Mouse (Mus musculus): ENCODE measurements around the gene Samd4. TPM values are rescaled to one million over a fixed set of nuclear protein-coding genes. Genes with fewer than 3 reads are reported as not detected.

Samd4 gene
- polyA plus RNA-seq, 1 experiment, result 2.3 TPM

DNA sequence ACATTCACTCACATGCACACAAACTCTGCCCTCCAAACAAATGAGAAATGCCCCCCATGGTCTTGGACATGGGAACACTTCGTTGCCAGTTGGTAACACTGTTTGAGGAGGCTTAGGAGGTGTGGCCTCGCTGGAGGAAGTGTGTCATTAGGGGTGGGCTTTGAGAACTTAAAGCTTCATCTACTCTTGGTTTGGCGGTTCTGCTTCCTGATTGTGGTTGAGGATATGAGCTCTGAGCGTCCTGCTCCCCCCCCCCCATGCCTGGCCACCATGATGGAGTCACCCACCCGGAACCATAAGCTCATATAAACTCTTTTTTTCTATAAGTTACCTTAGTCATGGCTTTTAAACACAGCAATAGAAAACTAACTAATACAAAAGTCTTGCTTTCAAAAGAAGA lies 80.2 kb downstream of the Samd4 start:
- Histone ChIP-seq H3K27ac (ENCODE audit: insufficient read depth, low read depth, low read length) (no peak overlapping the region), H3K4me1 (ENCODE audit: control insufficient read depth, insufficient read depth, low read length) (peaks cover 5% of the 10 kb centered on the region; the same call in 1 of the 2 replicates), H3K4me3 (ENCODE audit: insufficient read depth, low read length) (no peak overlapping the region)
- TF ChIP-seq CTCF (IDR thresholded peaks at IDR 0.05; ENCODE audit: low read depth, low read length) (no peak), POLR2A (IDR thresholded peaks at IDR 0.05; ENCODE audit: borderline replicate concordance, low read depth, low read length) (no peak)

DNA sequence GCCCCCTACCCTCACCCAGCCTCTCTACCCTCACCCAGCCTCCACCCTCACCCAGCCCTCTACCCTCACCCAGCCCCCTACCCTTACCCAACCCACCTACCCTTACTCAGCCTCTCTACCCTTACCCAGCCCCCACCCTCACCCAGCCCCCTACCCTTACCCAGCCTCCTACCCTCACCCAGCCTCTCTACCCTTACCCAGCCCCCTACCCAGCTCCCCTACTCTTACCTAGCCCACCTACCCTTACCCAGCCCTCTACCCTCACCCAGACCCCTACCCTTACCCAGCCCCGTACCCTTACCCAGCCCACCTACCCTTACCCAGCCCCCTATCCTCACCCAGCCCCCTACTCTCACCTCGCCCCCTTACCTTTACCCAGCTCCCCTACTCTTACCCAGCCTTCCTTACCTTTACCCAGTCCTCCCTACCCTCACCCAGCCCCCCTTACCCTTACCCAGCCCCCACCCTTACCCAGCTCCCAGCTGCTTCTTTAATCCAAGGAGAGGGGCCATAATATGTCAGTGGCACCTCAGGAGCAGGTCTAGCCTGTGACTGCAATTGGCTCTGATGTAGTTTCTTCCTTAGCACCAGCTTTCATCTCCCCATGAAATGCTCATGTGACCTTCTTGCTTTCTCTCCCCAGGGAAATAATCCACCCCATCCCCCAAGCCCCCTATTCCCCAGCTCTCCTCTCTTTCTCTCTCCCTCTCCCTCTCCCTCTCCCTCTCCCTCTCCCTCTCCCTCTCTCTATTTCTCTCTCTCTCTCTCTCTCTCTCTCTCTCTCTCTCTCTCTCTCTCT lies 81.6 kb downstream of the Samd4 start:
- no peak for TF ChIP-seq POLR2A (IDR thresholded peaks at IDR 0.05; ENCODE audit: borderline replicate concordance, low read depth, low read length)
- no peak for TF ChIP-seq CTCF (IDR thresholded peaks at IDR 0.05; ENCODE audit: low read depth, low read length)
- Histone ChIP-seq H3K4me1 (ENCODE audit: control insufficient read depth, insufficient read depth, low read length) (peaks cover 5% of the 10 kb centered on the region; the same call in 1 of the 2 replicates), H3K27ac (ENCODE audit: insufficient read depth, low read depth, low read length) (no peak overlapping the region), H3K4me3 (ENCODE audit: insufficient read depth, low read length) (no peak overlapping the region)

DNA sequence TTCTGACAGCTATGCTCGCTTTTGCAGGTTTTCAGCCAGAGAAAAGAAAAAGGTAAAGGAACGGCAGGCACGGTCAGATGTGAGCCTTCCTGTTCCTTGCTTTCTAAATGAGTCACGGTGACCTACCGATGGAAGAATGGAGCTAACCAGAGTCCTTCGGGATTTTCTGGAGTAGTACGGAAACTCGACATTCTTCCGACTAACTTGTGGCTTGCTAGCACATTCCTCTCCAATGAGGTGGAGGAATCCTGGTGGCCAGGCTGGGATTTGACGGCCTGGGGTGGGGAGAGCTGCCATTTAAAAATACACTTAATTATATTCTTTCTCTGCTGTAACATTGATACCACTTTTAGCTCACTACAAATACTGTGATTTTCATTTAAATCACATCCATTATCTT lies 83.6 kb downstream of the Samd4 start:
- no peak overlapping the region for H3K4me3 ChIP-seq (ENCODE audit: insufficient read depth, low read length)
- no peak for TF ChIP-seq CTCF (IDR thresholded peaks at IDR 0.05; ENCODE audit: low read depth, low read length)
- TF ChIP-seq POLR2A (IDR thresholded peaks at IDR 0.05; ENCODE audit: borderline replicate concordance, low read depth, low read length), result no peak
- H3K27ac ChIP-seq (ENCODE audit: insufficient read depth, low read depth, low read length), result no peak overlapping the region
- H3K4me1 ChIP-seq (ENCODE audit: control insufficient read depth, insufficient read depth, low read length), result peaks cover 5% of the 10 kb centered on the region; the same call in 1 of the 2 replicates

DNA sequence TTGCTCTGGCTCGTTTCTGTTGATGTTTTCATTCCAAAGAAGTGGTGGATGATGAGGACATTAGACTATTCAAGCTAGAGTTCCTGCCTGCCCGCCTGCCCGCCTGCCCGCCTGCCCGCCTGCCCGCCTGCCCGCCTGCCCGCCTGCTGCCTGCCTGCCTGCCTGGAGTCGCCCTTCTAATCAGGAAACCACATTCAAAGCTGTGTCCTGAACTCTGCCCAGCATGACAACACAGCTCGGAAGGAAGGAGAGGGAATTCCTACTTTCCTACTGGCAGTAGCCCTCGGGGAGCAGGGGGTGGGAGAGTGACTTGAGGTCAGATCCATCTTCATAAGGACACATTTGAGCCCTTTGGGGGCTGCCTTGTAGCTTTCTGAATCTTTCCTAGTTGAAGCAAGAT lies 85.4 kb downstream of the Samd4 start:
- Histone ChIP-seq H3K27ac (ENCODE audit: insufficient read depth, low read depth, low read length) (no peak overlapping the region), H3K4me3 (ENCODE audit: insufficient read depth, low read length) (no peak overlapping the region), H3K4me1 (ENCODE audit: control insufficient read depth, insufficient read depth, low read length) (peaks cover 5% of the 10 kb centered on the region; the same call in 1 of the 2 replicates)
- TF ChIP-seq CTCF (IDR thresholded peaks at IDR 0.05; ENCODE audit: low read depth, low read length) (no peak), POLR2A (IDR thresholded peaks at IDR 0.05; ENCODE audit: borderline replicate concordance, low read depth, low read length) (no peak)

DNA sequence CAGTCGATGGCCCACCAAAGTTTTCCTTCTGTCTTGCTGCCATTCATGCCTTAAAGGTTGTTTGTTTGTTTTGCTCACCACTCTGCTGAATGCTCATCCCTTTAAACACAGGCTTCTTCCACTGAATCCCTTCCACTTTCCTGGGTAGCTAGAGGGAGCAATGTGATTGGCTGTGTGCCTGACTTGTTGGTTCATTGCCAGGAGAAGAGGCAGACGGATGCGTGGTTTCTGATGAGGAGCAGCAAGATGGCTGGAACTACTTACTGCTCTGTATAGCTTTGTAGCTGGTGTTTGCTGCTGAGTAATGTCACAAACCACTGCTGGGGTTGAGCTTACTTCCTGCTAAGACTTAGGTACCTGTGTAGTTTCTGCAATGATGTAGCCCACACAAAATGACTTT lies 88.0 kb downstream of the Samd4 start:
- TF ChIP-seq CTCF (IDR thresholded peaks at IDR 0.05; ENCODE audit: low read depth, low read length) (no peak), POLR2A (IDR thresholded peaks at IDR 0.05; ENCODE audit: borderline replicate concordance, low read depth, low read length) (no peak)
- Histone ChIP-seq H3K4me3 (ENCODE audit: insufficient read depth, low read length) (no peak overlapping the region), H3K27ac (ENCODE audit: insufficient read depth, low read depth, low read length) (no peak overlapping the region), H3K4me1 (ENCODE audit: control insufficient read depth, insufficient read depth, low read length) (no peaks in the 10 kb centered on the region)

DNA sequence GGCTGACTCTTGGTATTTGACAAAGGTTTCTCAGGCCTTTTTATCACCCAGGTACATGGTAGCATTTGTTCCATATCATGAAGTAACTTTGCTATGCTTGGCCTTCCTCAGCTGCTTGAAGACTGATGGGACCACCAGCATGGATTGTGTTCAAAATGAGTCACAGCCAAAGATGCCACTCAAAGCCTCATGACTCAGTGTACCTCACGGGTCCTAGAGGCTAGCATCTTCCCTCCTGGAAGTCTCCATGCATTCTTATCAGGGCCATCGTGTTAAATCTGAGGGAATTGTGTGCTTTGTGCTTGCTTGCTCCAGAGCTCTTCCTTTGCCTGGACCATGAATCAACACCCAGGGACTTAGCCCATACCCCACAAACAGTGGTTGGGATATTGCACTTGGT lies 89.1 kb downstream of the Samd4 start:
- Histone ChIP-seq H3K4me1 (ENCODE audit: control insufficient read depth, insufficient read depth, low read length) (no peaks in the 10 kb centered on the region), H3K27ac (ENCODE audit: insufficient read depth, low read depth, low read length) (no peak overlapping the region), H3K4me3 (ENCODE audit: insufficient read depth, low read length) (no peak overlapping the region)
- no peak for TF ChIP-seq POLR2A (IDR thresholded peaks at IDR 0.05; ENCODE audit: borderline replicate concordance, low read depth, low read length)
- TF ChIP-seq CTCF (IDR thresholded peaks at IDR 0.05; ENCODE audit: low read depth, low read length), result no peak

DNA sequence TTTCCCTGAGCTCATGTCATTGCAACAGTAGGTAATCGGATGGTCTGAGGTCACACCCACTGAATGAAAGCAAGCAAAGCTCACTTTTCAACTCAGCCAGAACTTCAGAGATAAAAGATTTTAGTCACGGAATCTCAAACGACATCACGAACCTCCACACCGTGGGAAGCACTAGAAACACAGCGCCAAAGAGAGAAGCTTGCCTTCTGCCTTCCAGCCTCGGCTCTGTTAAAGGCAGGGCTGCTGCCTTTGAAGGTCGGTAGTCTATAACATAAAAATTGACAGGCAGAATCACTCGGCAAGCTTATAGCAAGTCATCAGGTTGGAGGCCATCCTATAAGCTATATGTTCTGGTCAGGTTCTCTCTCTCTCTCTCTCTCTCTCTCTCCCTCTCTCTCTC lies 92.2 kb downstream of the Samd4 start:
- TF ChIP-seq CTCF (IDR thresholded peaks at IDR 0.05; ENCODE audit: low read depth, low read length) (no peak), POLR2A (IDR thresholded peaks at IDR 0.05; ENCODE audit: borderline replicate concordance, low read depth, low read length) (no peak)
- Histone ChIP-seq H3K4me3 (ENCODE audit: insufficient read depth, low read length) (no peak overlapping the region), H3K4me1 (ENCODE audit: control insufficient read depth, insufficient read depth, low read length) (no peaks in the 10 kb centered on the region), H3K27ac (ENCODE audit: insufficient read depth, low read depth, low read length) (no peak overlapping the region)

DNA sequence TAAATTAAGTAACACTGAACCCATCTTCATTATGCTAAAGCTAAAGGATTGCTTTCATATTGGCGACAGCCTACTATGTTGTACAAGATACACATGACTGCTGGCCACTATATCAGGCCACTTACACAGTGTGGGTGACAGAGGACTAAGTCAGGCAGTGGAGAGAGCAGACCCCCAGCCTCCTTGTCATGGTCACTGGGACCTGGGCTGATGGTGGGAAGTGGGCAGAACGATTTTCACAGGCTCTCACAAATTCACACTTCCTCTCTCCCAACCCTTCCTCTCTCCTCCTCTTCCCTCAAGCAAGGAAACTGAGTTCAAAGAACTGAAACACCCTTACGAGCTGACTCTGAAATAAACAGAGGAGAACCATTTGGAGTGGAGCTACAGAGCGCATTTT lies 93.3 kb downstream of the Samd4 start:
- no peak overlapping the region for H3K27ac ChIP-seq (ENCODE audit: insufficient read depth, low read depth, low read length)
- no peak overlapping the region for H3K4me3 ChIP-seq (ENCODE audit: insufficient read depth, low read length)
- H3K4me1 ChIP-seq (ENCODE audit: control insufficient read depth, insufficient read depth, low read length), result no peaks in the 10 kb centered on the region
- TF ChIP-seq POLR2A (IDR thresholded peaks at IDR 0.05; ENCODE audit: borderline replicate concordance, low read depth, low read length) (no peak), CTCF (IDR thresholded peaks at IDR 0.05; ENCODE audit: low read depth, low read length) (no peak)

DNA sequence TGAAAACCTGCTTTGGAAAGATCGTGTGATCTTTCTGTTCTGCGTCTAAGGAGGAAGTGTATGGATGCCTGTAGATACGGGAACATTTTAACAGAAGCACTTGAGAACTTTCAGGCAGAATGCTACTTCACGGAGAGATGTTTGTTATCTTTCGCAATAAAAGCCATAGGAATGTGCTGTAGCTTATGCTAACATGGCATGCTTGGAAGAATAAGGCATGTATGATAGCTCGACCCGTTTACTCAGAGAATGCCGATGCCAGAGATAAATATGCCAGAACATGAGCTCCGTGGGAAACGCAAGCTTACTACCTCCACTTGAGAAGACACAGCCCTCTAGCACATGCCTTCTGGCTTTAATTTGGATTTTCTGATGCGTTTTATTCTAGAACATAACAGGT lies 94.1 kb downstream of the Samd4 start:
- no peak for TF ChIP-seq CTCF (IDR thresholded peaks at IDR 0.05; ENCODE audit: low read depth, low read length)
- TF ChIP-seq POLR2A (IDR thresholded peaks at IDR 0.05; ENCODE audit: borderline replicate concordance, low read depth, low read length), result no peak
- Histone ChIP-seq H3K27ac (ENCODE audit: insufficient read depth, low read depth, low read length) (no peak overlapping the region), H3K4me3 (ENCODE audit: insufficient read depth, low read length) (no peak overlapping the region), H3K4me1 (ENCODE audit: control insufficient read depth, insufficient read depth, low read length) (peaks cover 5% of the 10 kb centered on the region)

DNA sequence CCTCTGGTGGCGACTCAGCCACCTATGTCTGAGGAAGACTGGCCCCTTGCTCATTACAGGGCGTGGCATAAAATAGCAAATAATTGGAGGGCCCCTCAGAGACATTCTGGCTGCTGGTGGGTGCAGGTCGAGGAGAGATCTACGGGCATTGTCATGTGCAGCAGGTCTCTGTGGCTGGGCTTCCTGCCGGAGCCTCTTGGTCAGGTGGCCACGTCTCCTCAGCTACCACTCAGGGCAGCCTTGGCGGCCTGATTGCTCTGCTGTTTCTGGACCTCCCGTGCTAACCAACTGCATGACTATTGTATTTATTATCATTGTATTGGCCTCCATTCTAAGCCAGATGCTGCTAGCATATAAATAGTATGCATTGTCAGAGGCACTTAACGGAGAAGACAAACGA lies 95.0 kb downstream of the Samd4 start:
- H3K27ac ChIP-seq (ENCODE audit: insufficient read depth, low read depth, low read length), result no peak overlapping the region
- peaks cover 5% of the 10 kb centered on the region for H3K4me1 ChIP-seq (ENCODE audit: control insufficient read depth, insufficient read depth, low read length)
- TF ChIP-seq POLR2A (IDR thresholded peaks at IDR 0.05; ENCODE audit: borderline replicate concordance, low read depth, low read length) (no peak), CTCF (IDR thresholded peaks at IDR 0.05; ENCODE audit: low read depth, low read length) (no peak)

More for the DNA sequence above, 95.0 kb downstream of the Samd4 start:
- H3K4me3 ChIP-seq (ENCODE audit: insufficient read depth, low read length), result no peak overlapping the region

Measured in bone marrow macrophage, adult 2 months (primary cell).